Mouse (Mus musculus): Measurements from ENCODE around the gene Rln1.

DNA sequence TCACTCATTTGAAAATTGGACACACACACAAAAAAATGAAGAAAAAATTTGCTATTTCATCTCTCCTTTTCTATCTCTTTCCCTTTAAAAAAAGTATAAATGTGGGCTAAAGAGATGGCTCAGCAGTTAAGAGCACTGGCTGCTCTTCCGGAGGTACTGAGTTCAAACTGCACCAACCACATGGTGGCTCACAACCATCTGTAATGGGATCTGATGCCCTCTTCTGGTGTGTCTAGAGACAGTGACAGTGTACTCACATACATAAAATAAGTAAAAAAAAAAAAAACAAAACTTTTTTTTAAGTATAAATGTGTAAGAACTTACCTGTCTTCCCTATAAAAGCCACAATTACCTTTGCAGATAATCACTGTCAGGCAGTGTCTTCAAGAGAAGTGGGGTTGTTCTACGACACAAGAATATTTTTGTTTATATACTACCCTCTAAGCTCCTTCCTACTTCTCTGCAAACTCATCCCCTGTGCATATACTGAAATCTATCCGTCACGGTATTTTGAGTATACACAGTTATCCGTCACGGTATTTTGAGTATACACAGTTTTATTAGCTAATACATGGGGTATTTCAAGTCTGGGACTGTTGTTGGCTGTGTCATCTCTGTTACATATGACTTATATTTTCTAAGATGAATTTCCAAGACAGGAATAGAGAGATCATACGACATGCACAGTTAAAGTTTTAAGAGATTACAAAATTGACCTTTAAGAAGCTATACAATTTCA is 36.2 kb upstream of the Rln1 start:
- TF ChIP-seq POLR2A (IDR thresholded peaks at IDR 0.05; ENCODE audit: insufficient read length, low read depth) (no peak), MAX (IDR thresholded peaks at IDR 0.05; ENCODE audit: low read depth) (no peak), TCF12 (IDR thresholded peaks at IDR 0.05; ENCODE audit: insufficient read depth, poor library complexity, severe bottlenecking) (no peak), CEBPB (IDR thresholded peaks at IDR 0.05; ENCODE audit: insufficient read depth, poor library complexity, severe bottlenecking) (no peak), USF1 (IDR thresholded peaks at IDR 0.05; ENCODE audit: low read depth) (no peak), REST (IDR thresholded peaks at IDR 0.05; ENCODE audit: insufficient read depth, insufficient read length) (no peak), POLR2AphosphoS2 (IDR thresholded peaks at IDR 0.05; ENCODE audit: insufficient read length, low read depth) (no peak), SRF (IDR thresholded peaks at IDR 0.05; ENCODE audit: control insufficient read depth, insufficient read length, low read depth) (no peak), MYOG (IDR thresholded peaks at IDR 0.05; ENCODE audit: control insufficient read depth in 1 of 3, insufficient read depth in 1 of 3, insufficient read length in 2 of 3, low read depth in 2 of 3) (no peak)
